Mouse (Mus musculus) R1 (cell line): Measurements from ENCODE around the gene Mgll.

ENCODE experiments used
- DNase-seq: peaks from one replicate; pipeline ENCODE4 v3.0.0-alpha.2; 2018; ENCODE audit warnings: low read depth, low spot score

Gene Mgll

GRCm38 (mm10) chr6:88743601-88744291 is 19.5 kb downstream of the Mgll start:
- no peak for DNase-seq

GRCm38 (mm10) chr6:88745027-88745426 is 20.8 kb downstream of the Mgll start:
- DNase-seq = no peak

DNA sequence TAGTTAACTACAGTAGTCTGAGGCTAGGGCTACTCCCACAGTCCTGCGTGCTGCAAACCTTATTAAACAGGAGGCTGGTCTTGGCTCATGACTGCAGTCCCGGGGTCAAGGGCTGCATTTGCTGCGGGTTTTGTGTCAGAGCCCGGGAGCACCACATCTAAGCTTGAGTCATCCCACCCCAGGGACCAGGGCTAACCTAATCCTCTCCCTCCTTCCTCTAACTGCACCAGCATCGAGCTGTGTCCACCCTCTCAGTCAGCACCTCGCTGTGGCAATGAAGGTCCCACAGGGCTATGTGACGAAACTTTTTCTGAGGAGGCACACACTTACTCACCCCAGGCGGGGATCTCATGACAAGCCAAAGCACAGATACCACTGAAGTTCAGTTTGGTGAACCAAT is 22.1 kb downstream of the Mgll start:
- DNase-seq = no peak

- no peak for DNase-seq
Observed at GRCm38 (mm10) chr6:88747296-88748040, 23.3 kb downstream of the Mgll start.

DNA sequence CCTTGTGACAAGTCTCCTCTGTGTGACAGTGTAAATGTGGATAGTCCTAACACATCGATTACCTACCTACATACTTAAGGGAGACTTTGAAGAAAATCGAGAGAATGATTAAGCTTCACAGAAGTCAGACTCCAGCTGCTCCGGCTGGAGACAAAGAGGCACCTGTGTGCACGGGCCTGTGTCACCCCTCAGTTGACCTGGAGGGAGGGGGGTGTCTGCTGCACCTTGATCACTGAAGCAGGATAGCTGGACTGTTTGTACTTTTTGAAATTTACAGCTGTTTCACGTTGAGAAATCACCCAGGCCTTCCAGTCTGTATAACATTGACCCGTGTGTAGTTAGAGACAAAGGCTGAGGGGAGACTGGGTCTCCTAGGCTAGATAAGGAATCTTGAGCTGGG is 26.7 kb downstream of the Mgll start:
- DNase-seq = no peak

DNA sequence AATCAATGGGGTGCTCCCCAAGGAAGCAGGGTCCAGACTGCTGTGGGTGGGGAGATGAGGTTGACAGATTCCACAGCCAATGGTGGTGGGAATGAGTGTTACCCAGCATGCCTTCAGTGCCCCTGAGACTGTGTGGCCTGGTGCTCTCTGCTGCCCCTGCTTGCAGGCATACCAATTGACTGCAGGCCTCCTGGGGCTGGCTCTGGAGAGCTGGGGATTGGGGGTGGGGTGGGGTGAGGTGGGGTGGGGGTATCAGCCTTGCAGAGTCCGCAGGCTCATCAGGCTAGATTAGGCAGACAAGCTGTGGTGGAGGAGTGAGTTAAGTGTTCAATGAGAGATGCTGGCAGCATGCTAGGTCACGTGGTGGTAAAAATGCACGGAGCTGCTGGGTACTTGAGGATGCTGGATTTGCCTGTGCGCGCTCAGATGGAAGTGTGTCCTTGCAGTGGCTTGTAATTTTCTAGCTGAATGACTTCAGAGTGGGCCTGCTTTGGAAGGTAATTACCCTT is 28.6 kb downstream of the Mgll start:
- no peak for DNase-seq

GRCm38 (mm10) chr6:88753578-88753977 is 29.4 kb downstream of the Mgll start:
- no peak for DNase-seq

DNA sequence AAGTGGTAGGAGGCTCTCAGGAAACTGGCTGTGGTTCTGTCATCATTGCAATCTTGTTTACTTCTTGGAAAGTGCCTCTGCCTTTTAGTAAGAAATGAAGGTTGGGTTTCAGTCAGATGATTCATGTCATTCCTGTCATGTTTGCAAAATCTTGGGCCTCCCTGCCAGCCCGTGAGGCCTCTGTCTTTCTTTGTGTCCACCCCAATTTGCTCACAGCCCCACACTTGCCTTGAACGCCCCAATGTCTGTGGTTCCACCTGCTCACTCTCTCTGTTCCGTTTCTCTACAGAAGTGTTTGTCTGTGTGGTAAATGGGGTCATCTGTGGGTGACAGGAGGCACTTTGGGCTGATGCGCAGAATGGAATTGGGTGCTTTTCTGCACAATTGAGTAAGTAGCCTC is 32.8 kb downstream of the Mgll start:
- no peak for DNase-seq

DNA sequence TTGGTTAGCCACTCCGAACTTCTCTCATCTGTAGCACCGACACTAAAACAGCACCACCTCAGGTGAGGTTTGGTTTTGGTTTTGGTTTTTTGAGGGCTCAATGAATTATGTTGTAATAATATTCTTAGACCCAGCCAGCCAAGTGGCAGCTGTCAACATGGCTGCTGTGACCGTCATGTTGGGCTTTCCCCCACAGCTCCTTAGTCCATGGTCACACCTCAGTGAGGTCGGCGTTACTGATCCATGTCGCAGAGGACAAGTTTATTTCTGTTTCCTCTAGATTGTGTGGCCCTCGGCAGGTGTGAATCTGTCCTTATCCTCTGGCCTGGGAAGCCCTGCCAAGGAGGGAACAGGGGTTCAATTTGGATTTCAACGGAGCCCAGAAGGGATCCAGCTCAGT is 33.9 kb downstream of the Mgll start:
- no peak for DNase-seq

DNA sequence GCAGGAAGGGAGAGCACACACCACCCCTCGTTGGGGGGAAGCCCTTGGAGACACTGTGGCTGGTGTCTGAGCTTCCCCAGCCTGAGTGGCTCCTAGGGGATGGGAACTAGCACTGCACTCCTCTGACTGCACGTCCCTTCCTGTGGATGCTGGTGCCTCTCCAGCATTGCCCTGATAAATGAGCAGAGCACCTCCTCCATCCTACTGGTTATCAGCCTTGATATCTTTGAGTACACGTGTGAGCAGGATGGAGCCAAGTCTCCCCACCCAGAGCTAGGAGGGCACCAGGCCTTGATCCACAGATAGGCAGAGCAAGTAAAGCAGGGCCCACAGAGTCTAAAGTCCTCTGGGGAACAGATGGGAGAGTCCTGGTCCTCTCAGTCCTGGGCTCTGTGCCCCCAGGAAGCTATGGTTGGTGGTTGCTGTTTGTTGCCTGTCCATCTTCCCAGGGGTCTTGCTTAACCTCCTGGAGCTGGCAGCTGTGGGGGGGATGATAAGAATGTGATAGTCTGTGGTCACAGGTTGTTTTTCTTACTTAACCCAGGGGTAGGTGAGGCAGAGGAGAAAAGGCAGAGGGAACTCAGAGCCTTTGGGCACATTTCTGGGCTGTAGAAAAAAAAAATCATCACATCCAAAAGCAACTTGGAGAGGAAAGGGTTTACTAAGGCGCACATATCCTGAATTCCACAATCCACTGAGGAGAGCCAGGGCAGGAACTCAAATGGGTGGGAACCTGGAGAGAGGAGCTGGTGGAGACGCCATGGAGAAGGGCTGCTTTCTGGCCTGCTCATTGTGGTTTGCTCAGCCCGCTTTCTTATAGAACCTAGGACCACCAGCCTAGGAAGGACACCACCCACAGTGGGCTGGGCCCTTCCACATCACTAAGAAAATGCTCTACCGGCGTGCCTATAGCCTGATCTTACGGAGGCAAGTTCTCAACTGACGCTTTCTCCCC is 34.6 kb downstream of the Mgll start:
- no peak for DNase-seq

- DNase-seq = no peak
Observed at GRCm38 (mm10) chr6:88759793-88760453, 35.7 kb downstream of the Mgll start.

- no peak for DNase-seq
Observed at GRCm38 (mm10) chr6:88760935-88761635, 36.9 kb downstream of the Mgll start.

DNA sequence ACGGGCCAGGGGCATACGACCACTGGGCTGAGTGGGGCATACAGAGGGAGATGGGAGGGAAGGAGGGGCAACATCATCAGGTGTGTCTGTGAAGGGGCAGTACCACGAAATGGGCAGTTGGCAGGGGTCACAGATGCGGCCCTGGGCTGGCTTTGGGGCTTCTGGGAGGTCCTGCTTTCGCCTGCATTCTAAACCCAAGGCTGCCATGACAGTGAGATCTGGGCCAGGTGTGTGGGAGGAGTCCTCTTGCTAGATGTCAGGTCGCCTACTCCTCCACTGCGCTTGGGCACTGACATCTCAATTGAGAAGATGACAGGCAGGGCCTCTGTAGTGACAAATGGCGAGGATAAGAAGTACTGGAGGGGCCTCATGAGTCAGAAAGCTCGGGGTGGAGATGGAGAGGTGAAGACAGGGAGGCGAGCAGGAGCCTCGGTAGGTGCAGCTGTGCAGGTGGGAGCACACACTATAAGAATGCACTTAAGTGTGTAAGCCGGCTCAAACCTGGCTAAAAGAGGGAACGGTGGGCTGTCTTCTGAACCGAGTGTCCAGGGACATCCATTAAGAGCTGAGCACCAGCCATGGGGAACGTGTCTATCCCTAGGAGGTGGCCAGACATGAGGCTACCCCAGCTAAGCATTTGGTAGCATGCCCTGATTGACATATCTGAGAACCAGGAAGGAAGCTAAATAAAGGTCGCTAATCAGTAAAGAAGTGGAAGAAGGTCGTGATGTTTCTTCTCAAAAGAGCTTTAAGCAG is 37.6 kb downstream of the Mgll start:
- no peak for DNase-seq

DNA sequence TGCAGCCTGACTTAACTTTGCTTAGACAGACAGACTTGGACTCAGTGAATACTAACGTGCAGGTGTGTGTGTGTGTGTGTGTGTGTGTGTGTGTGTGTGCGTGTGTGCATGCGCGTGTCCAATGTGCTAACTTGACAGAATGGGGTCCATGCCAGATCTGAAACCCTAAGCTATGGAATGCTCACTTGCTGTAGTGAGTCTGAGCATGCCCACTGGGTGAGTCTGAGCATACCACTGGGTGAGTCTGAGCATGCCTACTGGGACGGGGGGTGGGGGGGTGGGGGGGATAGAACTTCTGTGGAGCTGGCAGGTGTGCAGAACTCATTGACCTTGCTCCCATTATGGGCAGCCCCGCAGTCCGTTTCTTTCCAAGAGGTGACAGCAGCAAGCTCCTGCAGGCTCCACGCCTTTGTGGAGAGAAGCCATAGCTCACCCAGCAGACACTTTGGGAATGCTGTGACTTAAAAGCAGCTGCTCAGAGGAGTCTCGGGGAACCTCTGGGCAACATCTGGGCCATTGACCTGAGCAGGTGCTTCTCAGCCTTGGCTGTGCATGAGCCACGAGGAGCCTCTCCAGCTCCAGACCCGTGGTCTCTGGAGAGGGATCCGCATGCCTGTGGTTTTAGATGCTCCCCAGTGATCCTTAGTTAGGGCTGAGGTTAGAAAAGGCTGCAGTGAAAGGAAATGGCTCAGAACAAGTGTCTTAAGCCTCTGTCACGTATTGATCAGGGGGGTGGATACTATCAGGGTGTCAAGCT is 38.4 kb downstream of the Mgll start:
- DNase-seq = no peak

DNA sequence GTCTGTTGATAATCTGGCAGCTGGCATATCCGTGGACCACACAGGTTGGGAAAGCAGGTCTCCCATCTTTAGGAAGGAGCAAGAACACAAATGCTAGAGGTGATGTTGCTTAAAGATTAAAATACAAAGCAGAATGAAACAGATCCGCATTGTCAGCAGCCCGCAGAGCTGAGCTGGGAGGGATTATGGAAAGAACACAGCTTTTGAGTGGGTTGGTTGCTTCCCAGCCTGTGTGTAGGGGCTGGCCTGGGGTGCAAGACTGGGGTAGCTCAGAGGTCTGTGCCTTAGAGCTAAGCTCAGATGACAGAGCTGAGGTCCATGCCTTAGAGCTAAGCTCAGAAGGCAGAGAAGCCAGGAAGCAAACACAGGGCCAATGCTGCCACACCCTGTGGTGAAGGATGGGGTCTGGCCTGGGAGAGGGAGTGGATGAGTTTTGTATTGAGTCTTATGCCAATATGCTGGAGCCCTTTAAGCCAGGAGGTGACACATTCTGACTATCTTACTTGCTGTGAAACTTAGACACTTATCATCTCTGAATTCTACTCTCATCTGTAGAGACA is 39.4 kb downstream of the Mgll start:
- DNase-seq = no peak

DNA sequence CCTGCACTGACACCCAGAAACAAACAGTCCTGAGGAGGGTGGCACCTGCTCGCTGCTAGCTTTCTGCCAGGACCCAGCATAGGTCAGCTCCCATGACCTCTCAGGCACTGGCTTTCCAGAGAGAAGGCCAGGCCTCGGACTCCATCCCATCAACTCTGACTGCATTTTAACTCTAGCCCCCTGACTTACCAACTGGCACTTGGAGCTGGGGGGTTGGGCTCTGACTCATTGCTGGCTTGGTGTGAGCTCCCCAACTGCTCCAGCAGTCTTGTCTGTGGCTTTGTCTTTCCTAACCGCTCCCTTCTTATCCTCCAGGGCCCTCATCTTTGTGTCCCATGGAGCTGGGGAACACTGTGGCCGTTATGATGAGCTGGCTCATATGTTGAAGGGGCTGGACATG is 40.1 kb downstream of the Mgll start:
- DNase-seq = no peak

GRCm38 (mm10) chr6:88767740-88768139 is 43.5 kb downstream of the Mgll start:
- no peak for DNase-seq

DNA sequence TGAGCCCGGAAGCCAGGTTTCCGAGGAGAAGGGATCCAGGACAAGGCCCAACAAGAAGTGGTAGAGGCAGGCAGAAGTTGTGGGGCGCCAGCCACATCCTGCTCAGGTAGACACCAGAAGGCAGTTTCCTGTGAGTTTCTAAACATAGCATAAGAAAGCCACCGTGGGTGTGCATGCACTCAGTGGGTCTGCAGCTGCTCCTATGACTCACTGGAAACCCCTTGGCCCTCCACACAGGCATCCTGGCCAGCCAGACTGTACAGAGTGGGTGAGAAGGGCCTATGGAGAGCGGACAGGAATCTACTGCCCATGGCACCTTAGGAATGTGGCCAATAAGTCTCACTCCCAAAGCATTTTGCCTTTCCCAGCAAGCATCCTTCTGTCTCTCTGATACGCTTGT is 45.5 kb downstream of the Mgll start:
- no peak for DNase-seq

DNA sequence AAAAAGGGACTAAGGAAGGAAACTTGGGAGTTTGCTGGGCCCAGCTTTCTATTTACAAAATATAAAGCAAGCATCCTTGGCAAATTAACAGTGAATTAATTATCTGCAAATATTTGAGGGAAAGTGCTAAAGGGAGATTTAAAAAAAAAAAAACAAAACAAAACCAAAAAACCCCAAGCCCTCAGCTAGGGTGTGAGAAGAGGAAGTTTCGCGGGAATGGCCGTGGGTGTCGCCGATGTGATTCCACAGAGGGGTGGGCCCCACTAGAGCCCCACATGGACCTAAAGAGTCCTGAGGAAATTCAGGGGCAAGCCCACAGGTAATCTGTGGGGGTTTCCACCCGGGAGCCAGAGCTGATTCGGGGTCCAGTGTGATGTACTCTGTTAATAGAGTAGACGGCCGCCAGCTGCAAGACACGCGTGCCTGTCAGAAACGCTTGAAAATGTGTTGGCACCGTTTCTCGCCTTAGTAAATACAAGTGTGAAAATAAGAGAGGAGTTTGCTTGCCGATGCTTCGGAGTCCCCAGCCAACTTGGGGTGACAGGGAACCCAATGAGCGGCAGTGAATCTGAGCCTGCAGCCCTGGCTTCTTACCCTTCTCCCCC is 46.2 kb downstream of the Mgll start:
- no peak for DNase-seq
